Mouse (Mus musculus) v-Abl transformed pro-B cells (cell line): Measurements from ENCODE around the gene Creb5.

Experiments used
- in situ Hi-C, 2 experiments: fragments of 400-800 bp; cut with MboI; formaldehyde crosslinking; loops; one replicate each; pipeline ENCODE4 v1.15.1; 2025; ENCODE audit not compliant: unreplicated experiment in 2 of 2

Gene Creb5

DNA sequence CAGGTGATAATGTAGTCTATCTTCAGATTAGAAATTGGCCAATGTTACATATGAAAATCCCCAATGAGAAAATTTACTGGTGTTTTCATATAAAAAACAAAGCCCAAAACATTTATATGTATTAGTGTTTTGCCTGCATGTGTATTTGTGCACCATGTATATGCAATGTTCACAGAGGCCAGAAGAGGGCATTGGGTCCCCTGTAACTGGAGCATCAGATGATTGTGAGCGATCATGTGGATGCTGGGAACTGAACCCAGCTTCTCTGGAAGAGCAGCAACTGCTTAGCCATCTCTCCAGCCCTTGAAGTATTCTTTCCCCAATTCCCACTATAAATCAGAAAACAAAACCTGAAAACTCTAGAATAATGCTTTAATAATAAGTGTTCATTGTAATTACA, 239.4 kb downstream of the Creb5 start:
- in situ Hi-C loops: loop anchor here in 1 of 2 experiments (10.0 kb wide), 1 partner anchor 128 kb away; no protein-coding TSS in a partner anchor

DNA sequence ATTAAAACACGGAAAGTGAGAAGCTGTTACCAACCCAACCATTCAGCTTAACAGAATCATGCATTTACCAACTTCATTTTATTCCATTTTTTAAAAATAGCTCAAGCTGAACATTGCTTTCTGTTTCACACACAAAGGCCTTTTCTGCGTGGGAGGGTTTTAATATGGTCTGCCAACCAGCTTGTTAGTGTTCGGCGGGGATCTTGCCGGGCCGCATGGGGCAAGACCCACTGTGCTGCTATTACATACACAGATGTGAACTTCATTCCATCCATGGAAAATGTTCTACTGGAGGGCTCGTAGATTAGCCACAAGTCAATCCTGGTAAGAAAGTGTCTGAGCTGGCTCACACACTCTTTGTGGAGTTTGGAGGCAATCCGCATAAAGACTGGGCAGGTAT, 243.7 kb downstream of the Creb5 start:
- in situ Hi-C loops: loop anchor here in 1 of 2 experiments (5.0 kb wide), 1 partner anchor 192 kb away; no protein-coding TSS in a partner anchor

DNA sequence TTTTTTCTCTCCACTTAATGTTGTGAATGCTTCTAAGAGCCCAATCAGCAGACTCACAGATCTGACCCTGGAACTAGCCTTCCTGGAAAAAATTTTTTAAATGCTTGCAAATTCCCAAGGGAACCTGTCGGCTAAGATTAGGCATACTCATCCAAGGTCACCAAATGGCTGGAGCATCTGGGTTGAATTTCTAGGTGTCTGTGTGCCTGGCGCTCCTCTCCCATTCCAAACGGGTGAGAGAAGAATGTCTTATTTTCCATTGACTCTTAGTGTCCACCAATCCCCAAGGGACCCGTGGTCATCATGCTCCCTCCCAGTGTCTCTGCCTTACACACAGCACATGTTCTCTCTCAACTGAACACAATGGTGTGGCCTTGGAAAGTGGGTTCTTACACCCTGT, 244.4 kb downstream of the Creb5 start:
- in situ Hi-C loops: loop anchor here in 1 of 2 experiments (5.0 kb wide), 1 partner anchor 191 kb away; no protein-coding TSS in a partner anchor

DNA sequence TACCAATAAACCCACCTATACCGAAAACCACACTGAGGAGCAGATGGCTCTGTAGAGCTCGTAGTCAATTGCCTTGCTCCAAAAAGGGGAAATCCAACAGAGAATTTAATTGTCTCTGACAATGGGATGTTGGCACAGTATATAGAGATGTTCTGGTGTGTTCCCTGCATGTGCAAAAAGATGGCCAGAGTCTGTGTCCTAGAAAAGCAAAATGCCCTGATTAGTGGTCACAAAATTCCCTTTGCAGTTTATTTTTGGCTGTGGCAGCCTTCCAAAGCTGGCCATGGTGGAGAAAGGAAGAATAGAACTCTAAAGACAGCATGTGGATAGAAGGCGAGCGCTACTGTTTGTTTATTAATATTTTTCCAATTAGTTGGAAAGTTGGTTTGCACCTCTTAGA, 250.5 kb downstream of the Creb5 start:
- in situ Hi-C loops: no loop called here

DNA sequence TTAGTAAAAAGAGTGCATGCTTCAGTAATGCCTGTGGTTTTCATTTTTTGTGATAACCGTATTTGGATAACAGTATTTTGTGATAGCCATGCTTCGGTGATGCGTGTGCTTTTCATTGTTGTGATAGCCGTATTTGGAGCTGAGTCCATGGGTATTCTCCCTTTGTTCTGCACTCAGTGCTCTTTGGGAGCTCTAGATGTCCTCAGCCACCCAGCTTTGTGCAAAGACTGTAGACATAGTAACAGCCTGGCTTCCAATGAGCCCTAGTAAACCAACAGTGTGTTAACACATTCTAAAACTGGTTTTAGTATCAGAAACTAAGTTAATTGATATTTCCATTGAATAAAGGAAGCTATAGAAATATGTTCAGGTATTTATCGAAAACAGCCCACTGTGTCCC, 254.7 kb downstream of the Creb5 start:
- in situ Hi-C loops: no loop called here

DNA sequence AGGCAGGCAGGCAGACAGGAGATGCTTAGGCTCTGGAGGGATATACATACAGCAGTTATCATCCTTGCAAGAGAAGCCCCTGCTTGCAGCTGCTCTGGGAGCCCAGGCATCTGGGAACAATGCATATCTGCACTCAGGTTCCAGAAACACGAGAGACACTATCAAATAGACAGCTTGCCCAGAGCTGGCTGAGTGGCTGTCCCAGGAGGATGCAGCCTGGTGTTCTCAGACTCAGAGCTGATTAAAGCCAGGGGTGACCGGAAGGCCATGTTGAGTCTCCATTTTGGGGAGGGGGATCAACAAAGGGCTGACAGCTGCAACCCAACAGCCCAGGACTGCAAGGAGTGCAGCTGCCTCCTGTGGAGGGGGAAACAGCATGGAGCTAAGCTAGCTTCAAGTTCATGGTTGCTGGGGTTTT, 258.4 kb downstream of the Creb5 start:
- in situ Hi-C loops: loop anchor here in 1 of 2 experiments (5.0 kb wide), 1 partner anchor 47 kb away; no protein-coding TSS in a partner anchor

DNA sequence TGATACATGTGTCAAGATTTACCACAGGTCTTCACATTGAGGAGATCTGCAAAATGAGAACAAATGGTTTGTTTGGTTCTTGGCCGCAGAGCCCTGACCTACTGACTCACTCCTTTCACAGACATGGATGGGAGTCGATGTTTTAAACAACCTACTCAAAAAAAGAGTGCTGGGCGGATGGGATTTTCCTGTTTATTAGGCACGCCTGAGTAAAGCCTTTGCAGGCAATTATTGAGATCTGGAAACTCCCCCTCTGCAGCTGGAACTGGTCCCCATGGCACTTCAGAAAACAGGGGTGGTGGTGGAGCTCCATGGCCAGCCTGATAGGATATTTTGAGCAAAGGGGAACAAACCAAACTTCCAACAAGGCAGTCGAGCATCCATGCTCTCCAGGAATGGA, 258.9 kb downstream of the Creb5 start:
- in situ Hi-C loops: loop anchor here in 1 of 2 experiments (5.0 kb wide), 1 partner anchor 46 kb away; no protein-coding TSS in a partner anchor

DNA sequence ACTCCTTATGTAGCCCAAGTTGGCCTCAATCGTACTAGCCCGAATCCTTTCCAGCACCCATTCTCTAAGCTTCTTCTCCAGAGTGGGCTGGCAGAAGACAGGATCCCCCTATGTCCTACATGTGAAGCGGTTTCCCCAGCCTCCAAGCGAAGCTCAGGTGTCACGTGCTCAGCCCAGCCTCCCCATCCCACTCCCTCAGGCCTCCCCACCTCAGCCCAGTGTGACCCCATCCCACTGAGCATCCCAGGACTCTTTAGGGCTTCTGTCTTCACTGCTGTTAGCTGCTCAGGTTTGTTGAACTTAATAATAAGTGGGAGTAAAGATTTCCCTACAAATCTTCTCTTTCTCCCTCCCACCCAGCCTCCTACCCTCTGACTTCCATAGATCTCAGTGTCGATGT, 261.2 kb downstream of the Creb5 start:
- in situ Hi-C loops: loop anchor here in 1 of 2 experiments (5.0 kb wide), 1 partner anchor 44 kb away; no protein-coding TSS in a partner anchor

DNA sequence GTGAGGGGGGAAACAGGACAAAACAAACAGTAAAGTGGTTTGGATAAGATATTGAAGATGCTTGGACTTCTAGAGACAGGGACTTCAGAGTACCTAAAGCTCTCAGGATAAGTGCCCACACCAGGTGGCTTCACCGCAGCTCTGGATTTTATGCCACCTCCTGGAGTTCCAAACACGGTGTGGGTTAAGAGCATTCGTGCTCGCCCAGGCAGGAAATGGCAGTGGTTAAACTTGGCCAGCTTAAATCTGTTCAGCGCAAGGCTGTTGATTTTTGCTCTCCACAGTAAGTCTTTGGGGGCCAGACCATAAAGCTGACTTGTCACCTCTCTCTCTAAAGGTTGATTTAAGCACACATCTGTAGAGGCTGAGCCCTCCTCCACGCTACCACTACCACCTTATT, 262.3 kb downstream of the Creb5 start:
- in situ Hi-C loops: loop anchor here in 1 of 2 experiments (5.0 kb wide), 1 partner anchor 43 kb away; no protein-coding TSS in a partner anchor

DNA sequence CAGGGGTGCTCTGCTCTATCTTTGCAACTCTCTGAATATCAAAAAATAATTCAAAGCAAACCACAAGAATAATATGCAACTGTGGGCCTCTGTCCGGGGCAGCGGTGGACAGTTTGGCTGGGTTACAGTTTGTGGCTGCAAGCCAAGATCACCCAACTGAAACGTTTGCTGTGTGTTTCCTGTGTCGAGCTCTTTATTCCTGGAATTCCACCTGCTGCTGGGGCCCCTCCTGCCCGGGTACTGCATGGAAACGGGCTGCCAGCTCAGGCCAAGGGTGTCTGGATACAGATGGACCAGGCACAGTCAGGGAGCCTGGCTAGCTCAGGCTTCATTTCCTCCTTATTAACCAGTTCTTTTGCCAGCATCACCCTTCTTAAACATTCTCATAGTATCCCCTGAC, 269.0 kb downstream of the Creb5 start:
- in situ Hi-C loops: no loop called here

DNA sequence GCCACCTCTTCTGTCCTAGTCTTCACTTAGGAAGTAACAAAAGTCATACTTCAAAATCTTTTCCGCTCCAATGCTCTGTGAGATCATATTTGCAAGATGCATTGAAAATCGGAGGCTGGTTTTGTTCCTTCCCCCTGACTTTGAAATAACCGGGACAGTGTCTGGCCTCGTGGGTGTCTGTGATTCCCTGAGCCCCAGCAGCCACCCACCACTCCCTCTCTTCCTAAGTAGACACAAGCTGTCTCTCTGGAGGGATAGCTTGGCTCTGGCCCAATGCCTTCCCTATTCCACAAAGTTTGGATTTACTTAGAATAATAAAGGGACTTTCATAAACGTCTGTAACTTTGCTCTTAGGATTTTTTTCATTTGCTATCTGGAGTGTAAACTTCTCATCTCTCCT, 273.9 kb downstream of the Creb5 start:
- in situ Hi-C loops: no loop called here

DNA sequence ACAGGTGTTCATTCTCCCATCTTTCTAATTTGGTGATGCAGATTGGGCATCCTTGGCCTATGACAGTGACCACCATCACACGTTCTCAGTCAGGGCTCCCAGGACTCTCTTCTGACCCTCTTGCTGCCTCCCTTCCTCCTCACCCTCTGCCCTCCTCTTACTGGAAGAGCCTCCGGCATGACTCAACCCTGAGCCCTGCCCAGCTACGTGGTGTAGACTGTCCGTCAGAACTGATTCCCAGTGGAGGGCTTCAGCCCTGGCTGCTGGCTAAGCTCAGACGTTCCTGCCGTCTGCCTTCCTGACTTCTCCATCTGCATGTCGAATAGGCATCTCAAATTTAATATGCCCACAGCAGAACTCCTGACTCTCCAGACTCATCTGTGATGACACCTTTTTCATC, 275.5 kb downstream of the Creb5 start:
- in situ Hi-C loops: no loop called here

DNA sequence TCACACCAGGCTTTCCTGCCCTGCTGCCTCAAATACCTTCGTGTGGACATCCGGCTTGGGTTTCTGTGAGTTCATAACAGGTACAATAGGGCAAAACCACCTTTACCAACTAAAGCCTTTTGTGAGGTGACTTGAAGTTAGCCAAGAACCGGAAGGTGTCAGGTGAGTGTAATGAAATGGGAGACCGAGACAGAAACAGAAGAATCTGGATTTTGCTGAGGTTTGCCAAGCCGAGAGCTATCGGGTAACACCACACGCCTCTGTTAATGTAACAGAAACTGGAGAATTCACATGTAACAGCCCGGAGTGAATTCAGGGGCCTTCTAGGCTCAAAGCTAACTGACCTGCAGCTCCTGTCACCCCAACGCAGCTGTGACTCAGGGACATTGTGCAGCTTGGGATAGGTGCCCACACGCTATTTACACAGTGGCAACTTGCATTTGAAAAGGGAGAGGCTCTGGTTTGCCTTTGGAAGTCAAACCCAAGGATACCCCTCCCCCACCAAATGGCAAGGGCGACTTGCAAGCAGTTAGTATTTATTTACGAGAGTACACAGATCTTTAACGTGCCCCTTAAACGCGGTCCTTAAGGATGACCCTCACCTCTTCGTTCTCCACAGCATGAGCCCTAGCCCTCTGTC, 276.6 kb downstream of the Creb5 start:
- in situ Hi-C loops: no loop called here

DNA sequence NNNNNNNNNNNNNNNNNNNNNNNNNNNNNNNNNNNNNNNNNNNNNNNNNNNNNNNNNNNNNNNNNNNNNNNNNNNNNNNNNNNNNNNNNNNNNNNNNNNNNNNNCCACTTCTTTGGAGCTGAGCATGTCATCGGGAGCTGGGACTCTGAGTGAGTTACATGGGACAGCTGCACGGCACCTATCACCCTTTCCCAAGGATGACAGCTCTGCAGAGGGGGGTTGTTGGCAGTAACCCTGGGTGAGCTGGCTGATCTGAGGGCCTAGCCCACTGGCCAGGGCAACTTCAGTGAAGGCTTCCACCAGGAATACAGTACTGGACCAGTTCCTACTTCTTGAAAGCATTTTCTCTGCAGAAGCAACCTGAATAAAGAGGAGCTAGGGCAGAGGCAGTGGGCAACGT, 282.4 kb downstream of the Creb5 start:
- in situ Hi-C loops: no loop called here

DNA sequence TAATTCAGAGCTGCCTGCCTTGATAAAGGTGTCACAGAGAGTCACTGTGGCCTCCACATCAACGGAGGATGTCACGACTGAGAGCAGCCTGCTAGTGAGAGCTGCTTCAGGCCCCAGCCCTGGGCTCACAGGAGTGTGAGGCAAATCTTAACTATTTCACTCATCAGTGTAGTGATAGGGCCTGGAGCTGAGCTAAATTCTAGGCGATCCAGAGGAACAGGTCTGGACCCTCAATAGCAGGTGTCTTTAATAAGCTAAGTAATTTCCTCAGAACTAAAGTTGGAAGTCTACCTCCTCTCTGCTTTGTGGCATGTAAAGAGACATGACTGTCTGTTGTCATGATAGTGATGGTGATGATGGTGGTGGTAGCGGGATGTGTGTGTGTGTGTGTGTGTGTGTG, 283.8 kb downstream of the Creb5 start:
- in situ Hi-C loops: no loop called here

DNA sequence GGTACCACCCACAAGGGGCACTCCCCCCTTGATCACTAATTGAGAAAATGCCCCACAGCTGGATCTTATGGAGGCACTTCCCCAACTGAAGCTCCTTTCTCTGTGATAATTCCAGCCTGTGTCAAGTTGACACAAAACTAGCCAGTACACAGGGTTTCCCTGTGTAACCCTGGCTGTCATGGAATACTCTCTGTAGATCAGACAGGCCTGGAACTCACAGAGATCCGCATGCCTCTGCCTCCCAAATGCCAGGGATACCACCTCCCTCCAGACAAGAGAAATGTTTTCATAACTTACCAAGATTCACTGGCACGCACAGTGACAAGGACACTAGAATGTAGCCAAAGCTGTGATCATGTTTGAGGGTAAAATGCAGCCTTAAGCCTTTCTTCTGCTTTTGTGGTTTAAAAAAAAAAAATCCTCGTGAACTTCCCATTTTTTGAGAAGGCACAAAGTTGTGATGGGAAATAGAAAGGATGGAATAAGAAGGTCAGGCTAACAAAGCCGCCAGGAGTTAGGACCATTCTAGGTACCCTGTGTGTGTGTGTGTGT, 284.6 kb downstream of the Creb5 start:
- in situ Hi-C loops: no loop called here

DNA sequence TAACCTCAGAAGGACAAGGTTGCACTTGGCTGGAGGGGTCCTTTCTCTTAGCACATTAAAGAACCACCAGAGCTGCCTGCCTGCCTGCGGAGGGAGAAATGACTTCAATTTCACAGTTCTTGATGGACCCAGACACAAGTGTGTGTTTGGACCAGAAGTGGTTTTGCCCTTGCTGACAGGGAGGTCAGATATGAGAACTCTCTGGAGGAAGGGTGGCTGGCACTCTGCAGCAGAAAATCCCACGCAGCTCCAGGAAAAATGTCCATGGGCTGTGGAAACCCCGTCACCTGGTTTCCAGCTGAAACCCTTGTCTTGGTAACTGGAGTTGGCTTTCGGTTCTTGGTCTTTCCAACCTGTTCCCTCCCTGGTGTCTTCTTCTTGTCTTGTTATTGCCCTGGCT, 285.4 kb downstream of the Creb5 start:
- in situ Hi-C loops: no loop called here

DNA sequence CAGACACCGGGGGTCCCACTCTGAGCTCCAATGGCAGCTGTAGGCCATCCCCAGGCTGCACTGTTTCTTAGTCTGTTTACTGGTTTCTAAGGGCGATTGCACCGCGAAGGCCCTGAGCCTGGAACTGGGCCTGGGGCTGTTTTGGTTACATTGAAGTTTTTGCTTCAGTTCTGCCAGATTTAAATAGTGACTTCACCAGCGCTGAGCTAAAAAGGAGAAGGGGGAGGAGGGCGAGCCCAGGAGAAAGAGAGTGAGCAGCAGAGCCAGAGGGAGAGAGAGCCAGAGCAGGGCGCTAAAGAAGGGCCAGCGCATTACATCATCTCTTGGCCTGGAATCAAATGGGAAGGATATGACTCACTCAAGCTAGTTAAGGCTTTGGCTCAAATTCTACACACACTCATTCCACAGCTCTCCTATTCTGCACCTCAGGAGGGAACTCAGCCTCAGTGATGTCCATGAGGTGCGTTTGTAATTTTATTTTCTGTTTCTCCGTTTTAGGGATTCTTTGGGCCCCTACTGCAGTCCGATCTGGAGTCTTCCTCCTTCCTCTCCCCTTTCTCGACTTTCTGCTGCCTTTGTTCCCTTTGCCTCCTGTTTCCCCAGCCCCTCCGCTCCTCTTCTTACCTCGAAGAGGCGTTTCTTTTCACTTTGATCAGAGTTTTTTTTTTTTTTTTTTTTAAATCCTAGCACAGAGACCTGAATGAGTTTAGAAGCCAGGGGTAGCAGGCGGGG, 286.1 kb downstream of the Creb5 start:
- in situ Hi-C loops: no loop called here

DNA sequence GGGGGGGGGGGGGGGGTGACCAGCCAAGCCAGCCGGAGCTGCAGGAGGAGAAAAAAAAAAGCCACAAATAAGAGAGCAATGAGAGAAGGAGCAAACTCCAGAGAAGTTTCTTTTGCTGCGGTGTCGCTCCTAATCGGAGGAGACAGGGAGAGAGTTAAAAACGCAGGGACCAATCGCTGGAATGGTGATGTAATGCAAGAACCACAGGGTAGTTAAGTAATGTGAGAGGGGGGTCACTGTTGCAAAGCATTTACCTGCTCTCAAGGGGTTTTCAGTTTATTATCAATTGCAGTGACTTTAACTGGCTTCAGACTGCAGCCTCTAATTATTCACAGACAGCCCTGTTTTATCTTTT, 286.6 kb downstream of the Creb5 start:
- in situ Hi-C loops: no loop called here

DNA sequence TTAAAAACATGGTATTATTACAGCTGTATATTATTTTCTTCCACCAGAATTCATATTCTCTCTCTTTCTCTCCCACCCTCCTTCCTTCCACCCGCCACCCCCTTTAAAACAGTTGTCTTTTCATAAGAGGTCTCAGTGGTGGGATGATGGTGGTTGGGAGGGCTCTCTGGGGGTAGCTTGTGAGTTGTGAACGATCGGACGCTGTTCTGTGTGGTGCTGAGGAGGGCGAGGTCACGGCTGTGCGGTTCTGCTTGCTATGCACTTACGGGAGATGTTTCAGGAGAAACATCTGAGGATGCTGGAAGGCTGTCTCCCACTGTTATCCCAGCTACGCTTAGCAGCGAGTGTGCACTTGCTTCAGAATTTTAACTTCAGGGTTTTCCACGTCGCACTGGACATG, 287.0 kb downstream of the Creb5 start:
- in situ Hi-C loops: no loop called here

DNA sequence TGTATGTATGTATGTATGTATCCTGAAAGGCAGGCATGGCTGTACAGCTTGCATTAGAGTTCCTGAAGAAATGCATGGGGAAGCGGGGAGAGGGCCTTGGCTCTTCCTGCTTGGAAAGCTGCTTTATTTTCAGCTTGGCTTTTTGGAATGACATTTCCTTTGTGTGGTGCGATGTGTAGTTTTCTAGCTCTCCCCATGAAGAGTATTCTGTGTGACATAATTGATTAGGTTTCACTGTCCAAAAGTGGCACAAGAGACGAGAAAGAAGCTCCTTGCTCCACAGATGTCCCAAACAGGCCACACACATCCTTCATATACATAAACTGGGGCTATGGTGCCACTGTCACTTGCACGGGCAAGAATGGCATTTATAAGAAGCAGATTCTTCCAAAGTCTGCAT, 288.1 kb downstream of the Creb5 start:
- in situ Hi-C loops: loop anchor here in 1 of 2 experiments (25.0 kb wide), 3 partner anchors 988 to 1462 kb away; partner anchors contain the start of genes Gars and Znrf2
